In genomic region chr19:6398447-6399284, GRCm38 (mm10) we compare ENCODE assay signal across 8 mouse cellular contexts. TPM values are rescaled to one million over a fixed set of nuclear protein-coding genes. Genes with fewer than 3 reads are reported as not detected.
A peak's percentile ranks its signal among the peaks of the same experiment; 100 is the strongest.
DNase-seq lines count a peak whose midpoint lies in the region; ATAC-seq and TF ChIP-seq lines count a peak whose summit lies in the region.

No protein-coding gene starts in this region.

- peak overlapping the region; percentile 87 for H3K4me3 ChIP-seq in E14TG2a.4 (replicated peaks; ENCODE audit: low read length)
- H3K4me3 ChIP-seq in forebrain, embryonic 15.5 days: peak overlapping the region; percentile 79
- peak overlapping the region; percentile 79 for H3K4me3 ChIP-seq in hindbrain, embryonic 10.5 days
- H3K4me3 ChIP-seq in limb, embryonic 13.5 days: peak overlapping the region; percentile 64
- H3K4me3 ChIP-seq in midbrain, embryonic 13.5 days (replicated peaks): peak overlapping the region; percentile 60
- H3K4me3 ChIP-seq in stomach, postnatal 0 days (ENCODE audit: low read depth, low read length): peak overlapping the region; percentile 62

- no peak for TF ChIP-seq EP300 in stomach, postnatal 0 days (optimal IDR thresholded peaks at IDR 0.05)

- DNase-seq in brain, adult 2 months (ENCODE audit: low read depth, low spot score): peak; percentile 67
- DNase-seq in hindbrain, embryonic 10.5 days (ENCODE audit: low spot score): peak; percentile 57
- DNase-seq in stomach, postnatal 0 days (ENCODE audit: low spot score): peak; percentile 78
- no peak for DNase-seq in right cerebral cortex, postnatal 36 days (ENCODE audit: low spot score in 2 of 2)

- no peaks in the 10 kb centered on the region for H3K9me3 ChIP-seq in E14TG2a.4 (ENCODE audit: low read length)
- no peaks in the 10 kb centered on the region for H3K9me3 ChIP-seq in forebrain, embryonic 15.5 days
- no peaks in the 10 kb centered on the region for H3K9me3 ChIP-seq in hindbrain, embryonic 10.5 days
- no peaks in the 10 kb centered on the region for H3K9me3 ChIP-seq in limb, embryonic 13.5 days
- no peaks in the 10 kb centered on the region for H3K9me3 ChIP-seq in midbrain, embryonic 13.5 days
- no peaks in the 10 kb centered on the region for H3K9me3 ChIP-seq in stomach, postnatal 0 days (ENCODE audit: control insufficient read depth, low read length)

- peaks cover 14% of the 10 kb centered on the region for H3K36me3 ChIP-seq in E14TG2a.4 (ENCODE audit: insufficient read depth, low read length)
- H3K36me3 ChIP-seq in forebrain, embryonic 15.5 days: no peaks in the 10 kb centered on the region
- no peaks in the 10 kb centered on the region for H3K36me3 ChIP-seq in hindbrain, embryonic 10.5 days
- H3K36me3 ChIP-seq in limb, embryonic 13.5 days: no peaks in the 10 kb centered on the region
- no peaks in the 10 kb centered on the region for H3K36me3 ChIP-seq in midbrain, embryonic 13.5 days
- no peaks in the 10 kb centered on the region for H3K36me3 ChIP-seq in stomach, postnatal 0 days (ENCODE audit: control insufficient read depth, insufficient read depth, low read length)

- peak; percentile 67 for ATAC-seq in forebrain, embryonic 15.5 days (replicated peaks)
- ATAC-seq in limb, embryonic 13.5 days (ENCODE audit: low FRiP score, low read depth): peak; percentile 58
- peak; percentile 61 for ATAC-seq in midbrain, embryonic 13.5 days
- peak; percentile 64 for ATAC-seq in stomach, postnatal 0 days (ENCODE audit: low FRiP score, low TSS enrichment)

- TF ChIP-seq CTCF in E14TG2a.4 (conservative IDR thresholded peaks at IDR 0.05; ENCODE audit: low read length): no peak
- TF ChIP-seq CTCF in stomach, postnatal 0 days (IDR thresholded peaks at IDR 0.05; ENCODE audit: low read depth): no peak

- peaks cover 63% of the 10 kb centered on the region for H3K4me1 ChIP-seq in E14TG2a.4 (replicated peaks; ENCODE audit: low read depth, low read length)
- H3K4me1 ChIP-seq in forebrain, embryonic 15.5 days: peaks cover 39% of the 10 kb centered on the region
- peaks cover 60% of the 10 kb centered on the region for H3K4me1 ChIP-seq in hindbrain, embryonic 10.5 days (replicated peaks)
- peaks cover 38% of the 10 kb centered on the region for H3K4me1 ChIP-seq in limb, embryonic 13.5 days
- H3K4me1 ChIP-seq in midbrain, embryonic 13.5 days (replicated peaks): peaks cover 44% of the 10 kb centered on the region
- H3K4me1 ChIP-seq in stomach, postnatal 0 days (replicated peaks; ENCODE audit: control insufficient read depth, insufficient read depth): no peaks in the 10 kb centered on the region

- peak overlapping the region; percentile 72 for H3K27ac ChIP-seq in forebrain, embryonic 15.5 days (replicated peaks)
- H3K27ac ChIP-seq in hindbrain, embryonic 10.5 days: peak overlapping the region; percentile 86
- no peak overlapping the region for H3K27ac ChIP-seq in limb, embryonic 13.5 days
- H3K27ac ChIP-seq in midbrain, embryonic 13.5 days: peak overlapping the region; percentile 53; the same call in 1 of the 2 replicates
- peak overlapping the region; percentile 81 for H3K27ac ChIP-seq in stomach, postnatal 0 days (replicated peaks)

- H3K4me2 ChIP-seq in forebrain, embryonic 15.5 days (replicated peaks): peak overlapping the region; percentile 99
- peak overlapping the region; percentile 94 for H3K4me2 ChIP-seq in limb, embryonic 13.5 days (replicated peaks)
- peak overlapping the region; percentile 97 for H3K4me2 ChIP-seq in midbrain, embryonic 13.5 days (replicated peaks)
- H3K4me2 ChIP-seq in stomach, postnatal 0 days (replicated peaks; ENCODE audit: low read depth): peak overlapping the region; percentile 99

- peaks cover 36% of the 10 kb centered on the region for H3K27me3 ChIP-seq in E14TG2a.4 (ENCODE audit: insufficient read depth, low read length)
- peaks cover 21% of the 10 kb centered on the region for H3K27me3 ChIP-seq in forebrain, embryonic 15.5 days
- peaks cover 74% of the 10 kb centered on the region for H3K27me3 ChIP-seq in hindbrain, embryonic 10.5 days (ENCODE audit: insufficient read depth, poor library complexity, severe bottlenecking)
- peaks cover 68% of the 10 kb centered on the region for H3K27me3 ChIP-seq in limb, embryonic 13.5 days
- H3K27me3 ChIP-seq in midbrain, embryonic 13.5 days: peaks cover 40% of the 10 kb centered on the region
- H3K27me3 ChIP-seq in stomach, postnatal 0 days (ENCODE audit: control insufficient read depth, insufficient read depth, low read length): no peaks in the 10 kb centered on the region

- WGBS in forebrain, embryonic 15.5 days: under 1% methylated on average over 39 of the region's 39 CpGs
- WGBS in hindbrain, embryonic 10.5 days: 1% methylated on average over 39 of the region's 39 CpGs
- 2% methylated on average over 39 of the region's 39 CpGs for WGBS in limb, embryonic 13.5 days
- WGBS in midbrain, embryonic 13.5 days: 1% methylated on average over 39 of the region's 39 CpGs
- WGBS in stomach, postnatal 0 days: 1% methylated on average over 39 of the region's 39 CpGs

- H3K9ac ChIP-seq in forebrain, embryonic 15.5 days (replicated peaks): peak overlapping the region; percentile 63
- peak overlapping the region; percentile 70 for H3K9ac ChIP-seq in limb, embryonic 13.5 days
- peak overlapping the region; percentile 77 for H3K9ac ChIP-seq in midbrain, embryonic 13.5 days (replicated peaks)
- H3K9ac ChIP-seq in stomach, postnatal 0 days (ENCODE audit: low read length): peak overlapping the region; percentile 64

RNA-seq across cellular contexts. Expression of gene Rasgrp2, which starts 0.5 kb away (rescaled TPM):
- 34.6 and 41.3 TPM in 2 replicates for polyA plus RNA-seq in forebrain, embryonic 15.5 days (2015; fragmentation: Nextera tagmentation; extraction: Ambion mirVana)
- polyA plus RNA-seq in hindbrain, embryonic 10.5 days (2016; fragmentation: Nextera tagmentation; extraction: Ambion mirVana): 20.5 and 20.7 TPM in 2 replicates
- polyA plus RNA-seq in limb, embryonic 13.5 days (2015; fragmentation: Nextera tagmentation; extraction: Ambion mirVana): 15.2 and 17.7 TPM in 2 replicates
- polyA plus RNA-seq in midbrain, embryonic 13.5 days (2015; fragmentation: Nextera tagmentation; extraction: Ambion mirVana): 28.5 and 29.6 TPM in 2 replicates
- polyA plus RNA-seq in stomach, postnatal 0 days (2015; fragmentation: Nextera tagmentation; extraction: Ambion mirVana): 53.4 and 57.3 TPM in 2 replicates

RNA-seq across cellular contexts. Expression of gene Pygm, which starts 14.5 kb away (rescaled TPM):
- 3.4 and 3.5 TPM in 2 replicates for polyA plus RNA-seq in forebrain, embryonic 15.5 days (2015; fragmentation: Nextera tagmentation; extraction: Ambion mirVana)
- polyA plus RNA-seq in hindbrain, embryonic 10.5 days (2016; fragmentation: Nextera tagmentation; extraction: Ambion mirVana): 1.3 and 1.9 TPM in 2 replicates
- 13.2 and 14.4 TPM in 2 replicates for polyA plus RNA-seq in limb, embryonic 13.5 days (2015; fragmentation: Nextera tagmentation; extraction: Ambion mirVana)
- 1.9 and 2.2 TPM in 2 replicates for polyA plus RNA-seq in midbrain, embryonic 13.5 days (2015; fragmentation: Nextera tagmentation; extraction: Ambion mirVana)
- polyA plus RNA-seq in stomach, postnatal 0 days (2015; fragmentation: Nextera tagmentation; extraction: Ambion mirVana): 8.0 and 10.5 TPM in 2 replicates

RNA-seq across cellular contexts. Expression of gene Nrxn2, which starts 19.9 kb away (rescaled TPM):
- 31.1 and 32.4 TPM in 2 replicates for polyA plus RNA-seq in forebrain, embryonic 15.5 days (2015; fragmentation: Nextera tagmentation; extraction: Ambion mirVana)
- polyA plus RNA-seq in hindbrain, embryonic 10.5 days (2016; fragmentation: Nextera tagmentation; extraction: Ambion mirVana): 4.4 and 13.2 TPM in 2 replicates
- polyA plus RNA-seq in limb, embryonic 13.5 days (2015; fragmentation: Nextera tagmentation; extraction: Ambion mirVana): 1.5 and 1.6 TPM in 2 replicates
- polyA plus RNA-seq in midbrain, embryonic 13.5 days (2015; fragmentation: Nextera tagmentation; extraction: Ambion mirVana): 20.7 and 24.3 TPM in 2 replicates
- 0.83 and 1.3 TPM in 2 replicates for polyA plus RNA-seq in stomach, postnatal 0 days (2015; fragmentation: Nextera tagmentation; extraction: Ambion mirVana)

RNA-seq across cellular contexts. Expression of gene Sf1, which starts 35.2 kb away (rescaled TPM):
- polyA plus RNA-seq in forebrain, embryonic 15.5 days (2015; fragmentation: Nextera tagmentation; extraction: Ambion mirVana): 119 and 134 TPM in 2 replicates
- 198 and 221 TPM in 2 replicates for polyA plus RNA-seq in hindbrain, embryonic 10.5 days (2016; fragmentation: Nextera tagmentation; extraction: Ambion mirVana)
- 130 and 148 TPM in 2 replicates for polyA plus RNA-seq in limb, embryonic 13.5 days (2015; fragmentation: Nextera tagmentation; extraction: Ambion mirVana)
- polyA plus RNA-seq in midbrain, embryonic 13.5 days (2015; fragmentation: Nextera tagmentation; extraction: Ambion mirVana): 120 and 128 TPM in 2 replicates
- polyA plus RNA-seq in stomach, postnatal 0 days (2015; fragmentation: Nextera tagmentation; extraction: Ambion mirVana): 42.3 and 52.0 TPM in 2 replicates

RNA-seq across cellular contexts. Expression of gene Map4k2, which starts 57.7 kb away (rescaled TPM):
- 12.7 and 14.1 TPM in 2 replicates for polyA plus RNA-seq in forebrain, embryonic 15.5 days (2015; fragmentation: Nextera tagmentation; extraction: Ambion mirVana)
- 13.1 and 14.7 TPM in 2 replicates for polyA plus RNA-seq in hindbrain, embryonic 10.5 days (2016; fragmentation: Nextera tagmentation; extraction: Ambion mirVana)
- polyA plus RNA-seq in limb, embryonic 13.5 days (2015; fragmentation: Nextera tagmentation; extraction: Ambion mirVana): 11.8 and 15.5 TPM in 2 replicates
- polyA plus RNA-seq in midbrain, embryonic 13.5 days (2015; fragmentation: Nextera tagmentation; extraction: Ambion mirVana): 13.6 and 17.1 TPM in 2 replicates
- 5.2 and 5.7 TPM in 2 replicates for polyA plus RNA-seq in stomach, postnatal 0 days (2015; fragmentation: Nextera tagmentation; extraction: Ambion mirVana)

Comparison
In these comparisons a context has a peak if more than half of its experiments do, and no peak if none do; other contexts are left out.
1. DNase-seq: peak in brain, adult 2 months (single experiment), hindbrain, embryonic 10.5 days (single experiment) and stomach, postnatal 0 days (single experiment); none in right cerebral cortex, postnatal 36 days (0 of 2).
2. Peak in every context shown above with its lines, with median percentiles within 50 percentile points of each other: H3K4me3 ChIP-seq, ATAC-seq, H3K4me2 ChIP-seq and H3K9ac ChIP-seq.